Comparison of ENCODE assay signal across 8 mouse cellular contexts in the genomic region with DNA sequence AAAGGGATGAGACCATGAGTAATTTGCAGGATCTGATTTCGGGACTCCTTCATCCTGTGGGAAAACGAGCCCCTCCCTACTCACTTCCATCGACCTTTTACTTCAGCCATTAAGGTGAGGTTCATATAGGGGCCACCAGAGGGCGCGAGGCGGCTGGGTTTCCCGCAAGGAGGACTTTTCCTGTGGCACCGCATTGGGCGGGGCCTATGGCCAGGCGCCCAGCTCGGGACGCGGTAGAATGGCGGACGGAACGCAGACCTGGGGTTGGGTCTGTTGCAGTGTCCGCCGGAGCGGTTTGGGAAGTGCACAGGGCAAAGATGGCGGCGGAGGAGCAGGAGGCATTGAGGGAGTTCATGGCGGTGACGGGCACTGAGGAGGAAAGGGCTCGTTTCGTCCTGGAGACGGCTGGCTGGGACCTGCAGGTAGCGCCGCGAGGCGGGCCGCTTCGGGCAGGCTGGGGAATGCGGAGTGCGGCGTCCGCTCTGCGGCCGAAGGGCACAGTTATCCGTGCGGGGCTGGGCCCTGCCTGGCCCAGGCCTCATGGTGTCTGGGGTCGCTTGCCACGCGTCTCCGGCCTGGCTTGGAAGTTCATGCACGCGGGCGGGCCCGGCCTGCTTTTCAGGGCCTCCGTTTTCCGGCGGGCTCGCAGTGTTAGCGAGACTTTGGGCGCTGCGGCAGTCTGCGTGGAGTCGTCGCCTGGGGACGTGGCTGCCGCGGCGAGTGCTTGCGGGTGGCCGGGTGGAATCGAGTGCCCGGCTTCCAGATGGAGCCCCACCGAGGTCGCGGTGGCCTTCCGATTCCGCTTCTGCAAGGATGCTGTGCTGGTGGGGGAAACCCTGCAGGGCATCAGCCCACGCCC.
DNase-seq lines count a peak whose midpoint lies in the region; ATAC-seq lines count a peak whose summit lies in the region.
"Not testable (repeated sequence)": the region's sequence is repeated elsewhere in the genome, so short reads cannot be mapped to it uniquely, and the experiment has no call there.

No protein-coding gene starts in this region.

- H3K4me3 ChIP-seq in hindbrain, embryonic 14.5 days (replicated peaks; ENCODE audit: low read length) = peak overlapping the region; percentile 37

- peak; percentile 100 for ATAC-seq in hindbrain, embryonic 14.5 days (ENCODE audit: low FRiP score)

- not testable (repeated sequence) for H3K27me3 ChIP-seq in hindbrain, embryonic 14.5 days (ENCODE audit: control insufficient read depth, insufficient read depth, low read length)

- H3K4me2 ChIP-seq in hindbrain, embryonic 14.5 days (replicated peaks) = peak overlapping the region; percentile 38

- not testable (repeated sequence) for H3K4me1 ChIP-seq in hindbrain, embryonic 14.5 days (replicated peaks; ENCODE audit: control insufficient read depth, insufficient read depth, low read length)

- H3K36me3 ChIP-seq in hindbrain, embryonic 14.5 days (replicated peaks; ENCODE audit: control insufficient read depth, insufficient read depth) = not testable (repeated sequence)

- not testable (repeated sequence) for H3K9me3 ChIP-seq in hindbrain, embryonic 14.5 days (ENCODE audit: control insufficient read depth, low read length)

- WGBS in hindbrain, embryonic 14.5 days = 13% methylated on average over 60 of the region's 72 CpGs

- H3K9ac ChIP-seq in hindbrain, embryonic 14.5 days = peak overlapping the region; percentile 75

- peak; percentile 95 for DNase-seq in R1 (ENCODE audit: low read depth, low spot score)
- peak; percentile 100 for DNase-seq in cerebellum, postnatal 25 days
- peak; percentile 100 for DNase-seq in frontal cortex, postnatal 25 days (ENCODE audit: low spot score in 2 of 2)
- peak; percentile 98 for DNase-seq in hindbrain, embryonic 14.5 days (ENCODE audit: low spot score)
- peak; percentile 100 for DNase-seq in layer of hippocampus, postnatal 36 days
- peak; percentile 100 for DNase-seq in lung, postnatal 36 days
- DNase-seq in retina, postnatal 1 day = peak; percentile 97
- peak; percentile 100 for DNase-seq in urinary bladder, adult 18-20 months (ENCODE audit: low spot score in 2 of 2)

- H3K27ac ChIP-seq in hindbrain, embryonic 14.5 days = peak overlapping the region; percentile 71

Comparison
In these comparisons a context has a peak if more than half of its experiments do, and no peak if none do; other contexts are left out.
1. Peak in every context shown above with its lines: DNase-seq, ATAC-seq, H3K4me3 ChIP-seq and H3K27ac ChIP-seq.